Mouse (Mus musculus) cerebellum, adult 2 months (tissue): ENCODE measurements around the gene Rec114.

Experiments used
- CTCF ChIP-seq: fragments of 200-500 bp; IDR thresholded peaks from 2 replicates; pipeline ENCODE4 v1.5.1; 2011; ENCODE audit warnings: low read depth, mild to moderate bottlenecking, control low read depth, low read length, moderate library complexity, borderline replicate concordance; ENCODE audit not compliant: insufficient read depth
- POLR2A ChIP-seq: fragments of 200-500 bp; IDR thresholded peaks from 2 replicates; pipeline ENCODE4 v1.6.1; 2011; ENCODE audit warnings: low read length, control low read depth, borderline replicate concordance; ENCODE audit not compliant: insufficient read depth

- TF ChIP-seq CTCF (no peak), POLR2A (no peak)
Observed at GRCm38 (mm10) chr9:58675371-58675770, 68.4 kb downstream of the Rec114 start.
